Mouse (Mus musculus) MEL (cell line): ENCODE measurements at regions not wholly inside any gene's neighbourhood (a gene's known extent, or its start where the extent isn't known, plus 50 kb on each side); places are given as distances from the start of the nearest gene placed in this dataset.

Source experiments
- CTCF ChIP-seq, 3 experiments: IDR thresholded peaks in 2 of 3; conservative IDR thresholded peaks in 1 of 3; 2 replicates each; pipeline ENCODE4 v1.5.1; 2011 to 2012; ENCODE audit warnings: low read length in 3 of 3, low read depth in 2 of 3, mild to moderate bottlenecking in 2 of 3, improper control_type of control experiment in 1 of 3, inconsistent platforms in 1 of 3, mixed read lengths in 1 of 3, moderate library complexity in 1 of 3; ENCODE audit not compliant: control insufficient read depth in 1 of 3, insufficient read depth in 1 of 3, poor library complexity in 1 of 3, severe bottlenecking in 1 of 3
- EP300 ChIP-seq, 2 experiments: IDR thresholded peaks; 2 replicates each; pipeline ENCODE4 v1.6.1; 2011; ENCODE audit warnings: improper control_type of control experiment in 2 of 2, low read length in 2 of 2, low read depth in 1 of 2, mild to moderate bottlenecking in 1 of 2
- MYB ChIP-seq: IDR thresholded peaks from 2 replicates; pipeline ENCODE4 v1.6.1; 2011; ENCODE audit warnings: mild to moderate bottlenecking, low read depth, low read length, improper control_type of control experiment
- ZNF384 ChIP-seq: IDR thresholded peaks from 2 replicates; pipeline ENCODE4 v1.6.1; 2012; ENCODE audit warnings: low read depth, mild to moderate bottlenecking, inconsistent platforms, low read length, improper control_type of control experiment

DNA sequence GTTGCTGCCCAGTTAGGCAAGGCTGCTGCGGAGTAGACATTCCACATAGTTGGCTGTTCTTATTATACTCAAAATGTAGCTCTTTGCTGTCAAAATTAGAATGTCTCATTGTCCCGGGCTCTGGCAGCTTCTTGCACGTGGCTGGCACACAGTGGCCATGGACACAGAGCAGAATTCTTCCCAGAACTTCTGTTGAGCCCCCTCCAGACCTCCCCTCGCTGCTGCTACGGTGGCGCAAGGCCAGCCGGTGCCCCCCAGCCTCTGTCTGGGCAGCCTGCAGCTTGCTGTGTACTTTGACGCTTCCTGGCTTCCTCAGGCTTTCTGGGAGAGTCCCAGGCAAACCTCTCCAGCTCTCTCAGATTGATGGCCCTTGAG, 138.2 kb upstream of the Ubl3 start:
- no peak for TF ChIP-seq MYB
- TF ChIP-seq EP300 (IDR thresholded peaks at IDR 0.05; ENCODE audit: low read depth in 1 of 2, low read length in 2 of 2) = no peak
- TF ChIP-seq ZNF384 = no peak
- no peak for TF ChIP-seq CTCF (IDR thresholded peaks at IDR 0.05 in 2 of 3, conservative IDR thresholded peaks at IDR 0.05 in 1 of 3; ENCODE audit: control insufficient read depth in 1 of 3, insufficient read depth in 1 of 3, low read depth in 2 of 3, low read length in 3 of 3, poor library complexity in 1 of 3, severe bottlenecking in 1 of 3)
